Mouse (Mus musculus): ENCODE measurements around the gene Tshz2. TPM values are rescaled to one million over a fixed set of nuclear protein-coding genes. Genes with fewer than 3 reads are reported as not detected.
"Not testable (repeated sequence)": the region's sequence is repeated elsewhere in the genome, so short reads cannot be mapped to it uniquely, and the experiment has no call there.

Gene Tshz2
- total RNA-seq, 2 experiments from 2014 or later: 12.8 to 14.4 TPM

DNA sequence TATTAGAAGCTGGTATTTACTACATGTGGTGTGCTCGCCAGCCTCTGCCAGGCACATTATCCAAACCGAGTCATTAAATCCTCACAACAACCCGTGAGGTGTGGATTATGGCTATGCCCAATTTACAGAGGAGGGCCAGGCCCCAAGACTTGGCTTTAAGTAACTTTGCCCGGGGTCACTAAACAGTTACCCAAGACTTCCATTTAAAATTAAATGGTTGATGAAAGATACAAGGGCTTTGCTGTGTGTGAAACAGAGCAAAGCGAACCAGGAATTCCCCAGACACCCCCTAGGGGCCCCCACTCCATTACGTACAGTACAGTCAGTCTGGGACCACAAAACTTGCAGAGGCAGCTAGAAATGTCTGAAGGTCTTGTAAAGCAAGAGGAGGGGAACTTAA, 210.7 kb downstream of the Tshz2 start:
- no peak for DNase-seq (ENCODE audit: low spot score)
- intact Hi-C loops (cut with DNase I): no loop called here

DNA sequence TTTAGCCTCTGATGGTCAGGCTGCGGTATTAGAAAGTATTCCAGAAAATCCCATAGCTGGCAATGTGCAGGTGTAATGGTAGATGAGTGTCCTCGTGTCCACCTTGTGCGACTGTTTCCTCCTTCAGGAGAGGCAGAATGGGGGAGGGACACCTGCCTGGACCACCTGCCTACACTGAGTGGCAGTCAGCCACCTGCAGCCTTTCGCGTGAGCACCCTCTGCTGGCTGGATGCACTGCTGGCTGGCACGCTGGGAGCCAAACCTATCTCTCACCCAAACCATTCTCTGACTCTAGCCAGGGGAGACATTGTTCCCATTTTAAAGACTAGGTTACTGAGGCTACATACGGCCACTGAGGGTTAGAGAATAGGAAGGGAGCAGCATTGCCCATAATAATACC, 216.3 kb downstream of the Tshz2 start:
- intact Hi-C loops (cut with DNase I): loop anchor here (5.0 kb wide), 2 partner anchors 217 to 787 kb away; partner anchors contain the start of gene Tshz2
- no peak for DNase-seq (ENCODE audit: low spot score)

DNA sequence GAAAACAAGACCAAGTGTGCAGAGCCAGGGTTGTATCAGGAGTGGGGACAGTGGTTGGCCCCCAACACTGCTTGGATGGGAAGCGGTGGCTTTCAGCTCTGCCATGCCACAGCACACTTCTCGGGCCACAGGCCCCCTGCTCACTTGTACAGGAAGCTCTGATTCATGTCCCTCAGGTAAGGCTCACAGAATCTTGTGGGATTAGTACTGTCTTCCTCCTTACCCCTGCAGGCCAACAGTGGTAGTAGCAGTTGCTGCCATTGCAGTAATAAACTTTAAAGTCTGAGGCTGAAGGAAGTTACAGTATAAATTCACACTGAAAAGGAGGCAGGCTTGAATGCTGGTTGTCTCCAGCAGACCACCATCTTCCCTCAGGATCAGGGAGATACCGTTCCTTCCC, 216.7 kb downstream of the Tshz2 start:
- intact Hi-C loops (cut with DNase I): loop anchor here (5.0 kb wide), 2 partner anchors 217 to 787 kb away; partner anchors contain the start of gene Tshz2
- DNase-seq (ENCODE audit: low spot score): no peak

DNA sequence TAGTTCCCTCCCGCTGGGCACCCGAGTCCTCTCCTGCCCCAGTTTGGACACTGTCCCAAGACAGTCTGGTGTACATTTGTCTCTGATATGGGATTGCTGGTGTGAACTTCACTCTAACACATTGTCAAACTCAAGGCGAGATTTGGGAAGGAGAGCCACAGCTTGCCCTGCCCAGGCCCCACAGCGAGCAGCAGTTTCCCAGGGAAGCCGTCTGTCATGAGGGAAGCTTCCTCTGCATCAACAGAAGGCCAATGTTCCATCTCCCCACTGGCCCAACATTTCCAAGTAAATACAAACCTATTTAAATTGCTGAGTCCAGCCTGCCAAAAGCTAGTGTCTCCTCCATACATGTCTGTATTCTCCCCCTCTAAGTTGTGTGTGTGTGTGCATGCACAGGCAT, 218.8 kb downstream of the Tshz2 start:
- intact Hi-C loops (cut with DNase I): no loop called here

DNA sequence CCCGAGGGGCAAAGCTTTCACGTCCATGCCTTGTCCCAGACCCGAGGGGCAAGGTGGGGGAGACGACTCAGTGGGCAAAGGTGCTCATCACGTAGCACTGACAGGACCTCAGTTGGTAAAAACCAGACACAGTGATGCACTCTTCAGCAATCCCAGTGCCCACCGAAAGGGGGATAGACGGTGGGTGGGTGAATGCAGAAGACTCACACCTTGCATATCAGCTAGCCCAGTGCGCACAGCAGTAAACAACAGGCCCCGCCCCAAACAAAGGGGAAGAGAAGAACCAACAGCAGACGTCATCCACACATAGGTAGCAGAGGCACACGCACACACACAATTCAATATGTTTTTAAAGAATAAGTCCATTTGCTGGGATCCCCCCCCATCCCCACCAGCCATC, 221.7 kb downstream of the Tshz2 start:
- intact Hi-C loops (cut with DNase I): no loop called here
- DNase-seq (ENCODE audit: low spot score): no peak

More for the DNA sequence above, 218.8 kb downstream of the Tshz2 start:
- DNase-seq (ENCODE audit: low spot score): no peak

DNA sequence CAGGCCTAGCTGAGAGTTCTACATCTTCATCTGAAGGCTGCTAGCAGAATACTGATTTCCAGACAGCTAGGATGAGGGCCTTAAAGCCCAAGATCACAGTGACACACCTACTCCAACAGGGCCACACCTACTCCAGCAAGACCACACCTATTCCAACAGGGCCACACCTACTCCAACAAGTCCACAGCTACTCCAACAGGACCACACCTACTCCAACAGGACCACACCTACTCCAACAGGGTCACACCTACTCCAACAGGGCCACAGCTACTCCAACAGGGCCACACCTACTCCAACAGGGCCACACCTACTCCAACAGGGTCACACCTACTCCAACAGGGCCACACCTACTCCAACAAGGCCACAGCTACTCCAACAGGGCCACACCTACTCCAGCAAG, 224.2 kb downstream of the Tshz2 start:
- intact Hi-C loops (cut with DNase I); DNase-seq (ENCODE audit: low spot score): not testable (repeated sequence)

DNA sequence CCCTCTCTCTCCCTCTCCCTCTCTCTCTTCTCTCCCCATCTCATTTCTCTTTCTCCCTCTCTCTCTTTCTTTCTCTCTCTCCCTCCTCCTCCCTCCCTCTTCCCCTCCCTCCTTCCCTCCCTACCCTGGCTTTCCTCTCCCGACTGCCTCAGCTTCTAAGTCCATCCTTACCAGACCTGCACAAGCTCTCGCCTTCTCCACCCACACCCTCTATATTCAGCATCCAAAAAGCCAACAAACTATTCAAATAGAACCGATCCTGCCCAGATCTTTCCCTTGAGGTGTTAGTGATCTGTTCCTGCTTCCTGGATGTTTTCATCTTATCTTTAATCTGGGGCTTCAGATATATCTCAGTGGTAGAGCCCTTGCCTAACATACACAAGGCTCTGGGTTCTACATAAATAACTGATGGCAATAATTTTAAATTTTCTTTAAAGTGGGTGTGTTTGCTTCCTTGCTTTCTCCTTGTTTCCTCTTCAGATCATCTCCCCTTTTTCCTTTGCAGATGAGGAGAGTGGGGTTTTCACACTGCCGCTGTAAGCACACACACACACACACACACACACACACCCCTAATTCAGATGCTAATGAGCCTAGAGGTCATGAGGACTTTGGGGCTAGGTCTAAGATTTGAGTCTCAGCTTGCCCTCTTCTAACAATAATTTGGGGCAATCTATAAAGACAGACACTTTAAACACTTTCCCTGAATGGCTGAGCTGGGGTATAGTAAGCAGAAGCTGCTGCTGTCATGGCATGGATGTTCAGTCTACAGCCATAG, 226.5 kb downstream of the Tshz2 start:
- intact Hi-C loops (cut with DNase I): no loop called here
- DNase-seq (ENCODE audit: low spot score): no peak

DNA sequence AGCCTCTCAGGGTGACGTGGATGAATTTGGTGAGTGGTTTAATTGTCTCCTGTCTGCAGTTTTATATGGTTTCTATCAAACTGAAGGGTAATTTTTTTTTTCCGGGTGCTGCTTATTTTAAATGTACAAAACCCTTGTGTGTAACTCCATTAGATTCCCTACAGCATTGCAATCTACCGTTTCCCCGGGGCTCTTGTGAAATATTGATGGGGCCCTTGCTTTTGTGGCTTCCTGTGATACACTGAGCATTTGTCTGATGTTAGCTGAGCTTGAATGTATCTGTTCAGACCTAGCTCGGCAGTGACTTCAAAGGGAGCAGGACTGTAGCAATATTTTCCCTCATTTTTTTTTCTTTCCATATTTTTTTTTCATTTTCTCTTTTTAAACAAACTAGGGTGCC, 228.1 kb downstream of the Tshz2 start:
- intact Hi-C loops (cut with DNase I): no loop called here
- no peak for DNase-seq (ENCODE audit: low spot score)

DNA sequence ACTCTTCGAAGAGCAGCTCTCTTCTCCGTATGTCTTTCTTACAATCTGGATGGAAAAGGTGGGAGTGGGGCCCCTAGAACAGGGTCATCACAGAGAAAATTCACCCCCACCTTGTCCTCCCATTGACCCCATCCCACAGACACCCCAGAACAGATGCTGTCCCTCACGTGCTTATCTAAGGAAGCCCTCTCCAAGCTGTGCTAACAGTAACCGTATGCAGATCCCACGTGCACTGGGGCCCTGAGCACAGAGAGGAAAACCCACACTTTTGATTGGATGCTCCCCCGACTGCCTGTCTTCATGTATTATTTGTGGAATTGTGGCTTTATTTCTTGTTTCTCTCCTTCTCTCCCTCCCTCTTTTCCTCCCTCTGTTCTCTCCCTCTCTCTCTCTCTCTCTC, 229.9 kb downstream of the Tshz2 start:
- no peak for DNase-seq (ENCODE audit: low spot score)
- intact Hi-C loops (cut with DNase I): no loop called here

DNA sequence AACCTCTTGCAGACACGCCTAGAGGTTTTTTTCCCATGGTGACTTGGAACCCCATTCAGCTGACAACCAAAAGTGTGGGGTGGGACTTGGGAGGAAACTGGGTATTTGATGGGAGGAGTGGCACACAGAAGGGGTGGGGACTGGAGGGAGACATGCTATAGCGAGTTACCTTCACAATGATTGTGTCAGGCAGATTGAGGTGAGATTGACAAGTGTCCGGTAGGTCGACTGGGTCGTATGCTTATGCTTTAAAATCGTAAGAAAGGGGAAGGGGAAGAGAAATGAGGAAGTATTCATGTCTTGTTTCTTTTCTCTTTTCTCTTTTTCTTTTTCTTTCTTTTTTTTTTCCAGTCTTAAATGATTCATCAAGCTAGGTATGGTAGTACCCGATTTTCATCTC, 236.7 kb downstream of the Tshz2 start:
- intact Hi-C loops (cut with DNase I): no loop called here
- DNase-seq (ENCODE audit: low spot score): no peak

DNA sequence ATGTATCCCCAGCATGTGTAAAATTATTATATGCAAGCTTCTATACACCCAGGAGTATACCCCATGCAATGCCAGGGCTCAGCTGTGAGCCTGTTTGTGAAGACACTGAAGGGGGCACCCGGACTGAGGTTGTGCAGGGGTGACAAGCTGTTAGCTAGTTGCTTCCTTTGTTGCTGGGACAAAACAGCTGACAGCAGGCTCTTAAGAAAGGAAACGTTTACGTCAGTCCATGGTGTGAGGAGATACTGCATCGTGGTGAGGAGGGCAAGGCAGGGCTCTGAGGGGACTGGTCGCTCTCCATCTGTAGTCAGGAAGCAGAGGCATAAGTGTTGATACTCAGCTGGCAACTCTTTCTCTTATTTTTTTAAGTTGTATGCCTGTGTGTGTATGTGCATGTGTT, 237.7 kb downstream of the Tshz2 start:
- no peak for DNase-seq (ENCODE audit: low spot score)
- intact Hi-C loops (cut with DNase I): no loop called here

DNA sequence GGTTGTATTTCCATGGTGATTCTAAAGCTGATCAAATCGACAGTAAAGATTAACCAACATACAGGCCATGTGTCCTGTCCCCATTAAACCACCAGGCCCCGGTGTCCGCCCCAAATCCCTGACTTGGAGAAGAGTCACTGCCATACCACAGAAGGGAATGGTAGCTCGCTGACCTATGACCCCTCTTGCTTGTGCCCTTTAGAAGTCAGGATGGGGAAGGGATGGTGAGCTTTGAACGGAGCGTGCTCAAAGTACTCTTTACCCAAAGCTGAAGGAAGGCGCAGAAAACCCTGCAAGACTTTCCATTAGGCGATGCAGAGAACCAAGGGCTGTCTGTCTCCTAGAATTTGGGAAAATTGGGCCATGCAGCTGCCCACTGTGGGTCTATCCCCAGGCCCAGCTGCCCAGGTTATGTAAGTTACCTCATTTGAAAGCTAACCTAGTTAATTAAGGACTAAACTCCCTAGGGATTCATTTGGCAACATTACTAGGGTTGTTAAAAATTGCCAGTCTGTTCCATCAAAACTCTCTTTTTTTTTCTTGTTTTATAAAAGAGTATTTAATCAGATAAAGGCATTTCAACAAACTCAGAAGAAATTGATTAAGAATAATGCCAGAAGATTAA, 238.7 kb downstream of the Tshz2 start:
- DNase-seq (ENCODE audit: low spot score): no peak
- intact Hi-C loops (cut with DNase I): no loop called here

DNA sequence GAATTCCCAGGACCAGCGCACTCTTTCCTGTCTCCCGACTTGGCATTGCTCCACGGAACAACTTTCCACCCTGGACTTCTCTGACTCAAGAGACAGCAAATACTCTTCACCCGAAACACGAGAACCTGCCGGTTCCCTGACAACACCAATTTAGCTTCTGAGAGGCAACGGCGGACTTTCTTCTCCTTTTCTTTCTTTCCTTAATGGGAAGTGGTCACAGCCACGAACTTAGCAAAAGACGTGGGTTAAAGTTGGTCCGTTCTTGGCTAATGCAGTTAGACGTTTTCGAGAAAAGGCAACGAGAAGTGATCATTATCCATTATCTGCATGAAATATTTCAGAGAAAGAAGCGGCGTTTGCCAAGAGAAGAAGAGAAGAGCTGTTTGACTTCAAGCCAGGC, 240.6 kb downstream of the Tshz2 start:
- no peak for DNase-seq (ENCODE audit: low spot score)
- intact Hi-C loops (cut with DNase I): no loop called here

DNA sequence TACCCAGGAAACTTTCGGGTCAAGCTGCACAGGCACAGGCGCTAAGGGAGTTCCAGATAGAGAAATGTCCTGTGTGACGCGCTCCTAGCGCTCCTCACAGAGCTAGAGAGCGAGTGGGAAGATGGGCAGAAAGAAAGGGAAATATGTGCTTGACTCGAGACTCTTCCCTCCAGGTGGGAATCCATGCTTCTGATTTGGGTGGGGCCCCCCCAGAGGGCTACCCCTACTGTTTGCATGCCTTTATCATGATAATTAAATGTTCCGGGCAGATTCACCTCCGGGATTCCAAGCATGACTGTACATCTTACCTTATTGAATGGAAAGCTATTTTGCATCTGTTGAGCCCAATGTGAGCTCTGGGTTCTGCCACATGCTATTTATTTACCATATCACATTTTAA, 255.1 kb downstream of the Tshz2 start:
- no peak for DNase-seq (ENCODE audit: low spot score)
- intact Hi-C loops (cut with DNase I): no loop called here

DNA sequence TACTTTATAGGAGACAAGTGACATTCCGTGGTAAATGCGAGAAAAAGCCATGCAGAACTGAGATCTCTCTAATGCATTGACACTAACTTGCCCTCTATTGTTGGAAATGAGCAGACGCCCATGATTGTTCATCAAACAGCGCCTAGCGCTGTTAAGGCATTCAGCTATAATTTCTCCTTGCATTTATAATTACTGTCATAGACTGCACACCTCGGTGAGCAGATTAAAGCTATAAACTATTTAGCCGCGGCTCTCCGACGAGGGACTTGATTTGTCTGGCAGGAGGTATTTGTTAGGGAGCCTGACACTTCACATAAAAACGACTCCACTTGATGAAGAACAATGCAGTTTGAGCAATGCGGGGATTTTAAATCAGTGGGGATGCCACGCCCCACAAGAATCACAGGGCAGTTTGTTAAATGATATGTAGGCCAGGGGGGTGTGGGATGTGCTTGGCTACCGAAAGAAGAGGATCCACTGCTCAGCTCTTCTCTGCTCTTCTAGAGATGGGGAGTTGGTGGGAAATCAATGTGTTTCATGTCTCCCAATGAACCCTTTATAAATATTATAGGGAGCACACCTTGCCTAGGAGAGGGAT, 259.7 kb downstream of the Tshz2 start:
- no peak for DNase-seq (ENCODE audit: low spot score)
- intact Hi-C loops (cut with DNase I): no loop called here

DNA sequence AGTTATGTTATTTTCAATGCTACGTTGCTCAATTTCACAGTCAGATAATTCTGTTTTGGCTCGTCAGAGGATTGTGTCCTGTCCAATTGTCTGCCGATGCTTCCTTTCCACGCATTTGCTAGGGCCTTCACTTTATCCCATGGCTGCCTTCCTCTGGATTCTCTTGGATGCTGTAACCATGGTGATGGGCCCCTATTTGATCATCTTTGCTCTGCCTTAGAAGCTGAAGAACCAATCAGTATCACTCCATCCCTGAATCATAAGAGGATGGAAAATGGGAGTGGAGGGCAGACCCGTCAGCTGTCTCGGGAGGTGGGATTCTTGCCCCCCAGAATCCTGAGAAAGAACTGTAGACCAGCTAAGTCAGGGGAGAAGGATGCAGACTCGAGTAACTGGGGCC, 270.1 kb downstream of the Tshz2 start:
- intact Hi-C loops (cut with DNase I): no loop called here
- no peak for DNase-seq (ENCODE audit: low spot score)

DNA sequence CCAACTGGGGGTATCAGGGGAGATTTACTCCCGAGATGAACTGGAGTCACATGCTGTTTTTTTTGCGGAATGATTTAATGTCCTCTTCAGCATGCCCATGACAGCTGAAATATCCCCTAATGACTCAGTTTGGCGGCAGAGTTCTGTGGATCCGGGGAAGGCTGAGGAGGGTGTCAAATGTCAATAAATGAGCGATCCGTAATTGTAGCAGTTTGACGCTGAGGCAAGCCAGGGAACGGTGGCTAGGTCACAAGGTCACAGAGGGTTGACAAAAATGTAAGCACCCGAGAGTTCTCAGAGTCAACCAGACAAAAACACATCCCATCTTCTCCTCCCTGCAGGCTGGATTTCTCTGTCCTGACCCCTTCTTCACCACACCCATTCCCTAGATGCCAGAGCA, 273.6 kb downstream of the Tshz2 start:
- DNase-seq (ENCODE audit: low spot score): no peak
- intact Hi-C loops (cut with DNase I): no loop called here

DNA sequence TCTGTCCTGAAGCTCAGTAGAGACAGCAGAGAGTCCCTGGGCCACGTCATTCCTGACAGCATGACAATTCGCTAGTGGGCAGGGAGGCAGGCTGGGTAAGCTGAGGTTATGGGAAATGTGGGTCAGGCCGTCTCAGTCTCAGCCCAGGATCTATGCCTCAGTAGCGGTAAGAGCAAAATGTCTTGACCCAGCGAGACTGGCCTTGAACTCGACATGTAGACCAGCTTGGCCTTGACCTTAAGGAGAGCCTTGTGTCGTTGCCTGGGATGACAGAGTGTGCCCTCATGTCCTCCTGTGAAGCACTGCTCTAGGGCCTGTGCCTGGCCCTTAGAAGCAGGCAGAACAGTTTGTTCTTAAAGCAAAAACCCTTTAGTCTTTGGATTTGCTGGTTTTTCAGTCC, 275.2 kb downstream of the Tshz2 start:
- intact Hi-C loops (cut with DNase I): no loop called here

DNA sequence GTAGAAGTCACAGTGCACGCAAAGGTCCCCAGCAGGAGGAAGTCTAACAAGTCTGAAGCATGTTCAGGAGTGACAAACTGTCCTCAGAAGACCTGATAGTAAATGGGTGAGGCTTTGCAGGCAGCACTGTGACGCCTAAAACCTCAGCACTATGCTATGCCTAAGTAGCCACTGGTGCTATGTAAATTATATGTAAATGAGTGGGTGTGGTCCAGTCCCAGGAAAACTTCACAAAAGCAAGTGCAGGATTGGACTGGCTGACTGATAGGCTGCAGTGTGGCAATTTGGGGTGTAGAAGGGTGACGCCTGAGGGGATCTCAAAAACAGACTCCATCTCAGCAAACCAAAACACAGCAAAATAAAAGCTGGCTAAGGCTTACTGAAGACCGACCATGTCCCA, 277.8 kb downstream of the Tshz2 start:
- intact Hi-C loops (cut with DNase I): no loop called here

More for the DNA sequence above, 275.2 kb downstream of the Tshz2 start:
- DNase-seq (ENCODE audit: low spot score): no peak

DNA sequence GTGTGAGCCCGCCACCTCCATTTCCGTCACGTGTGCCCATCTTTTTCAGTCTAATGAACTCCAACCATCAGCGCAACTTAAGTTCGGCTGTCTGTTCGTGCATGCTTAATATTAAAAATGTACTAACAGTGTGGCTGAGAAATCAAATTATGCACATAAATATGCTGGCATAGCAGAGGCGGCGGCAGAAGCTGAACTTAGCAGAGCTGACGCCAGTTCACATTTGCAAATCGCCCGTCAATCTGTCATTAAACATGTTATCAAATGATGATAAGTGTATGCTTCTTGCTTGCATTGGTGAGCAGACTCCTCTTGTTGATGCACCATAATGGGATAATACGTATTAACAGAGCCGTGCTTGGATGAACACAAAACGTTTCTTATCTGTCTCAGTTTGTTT, 280.0 kb downstream of the Tshz2 start:
- intact Hi-C loops (cut with DNase I): no loop called here
- DNase-seq (ENCODE audit: low spot score): no peak

More for the DNA sequence above, 277.8 kb downstream of the Tshz2 start:
- DNase-seq (ENCODE audit: low spot score): no peak

DNA sequence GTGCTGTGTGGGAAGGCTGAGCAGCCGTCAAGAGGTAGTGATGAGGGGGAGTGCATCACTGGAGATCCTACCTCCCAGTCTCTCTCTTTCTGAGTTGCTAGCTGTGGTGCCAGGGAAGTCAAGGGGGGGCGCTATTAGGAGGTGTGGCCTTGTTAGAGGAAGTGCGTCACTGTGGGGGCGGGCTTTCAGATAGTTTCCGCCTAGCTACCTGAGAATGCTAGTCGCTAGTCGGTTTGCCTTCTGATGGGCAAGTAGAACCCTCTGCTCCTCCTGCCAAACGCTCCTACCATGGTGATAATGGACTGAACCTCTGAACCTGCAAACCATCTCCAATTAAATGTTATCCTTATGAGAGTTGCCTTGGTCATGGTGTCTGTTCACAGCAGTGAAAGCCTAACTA, 282.1 kb downstream of the Tshz2 start:
- intact Hi-C loops (cut with DNase I): no loop called here
- no peak for DNase-seq (ENCODE audit: low spot score)
